Mouse (Mus musculus) activated CD4-positive, CD25-positive, alpha-beta regulatory T cell, adult 4 months (primary cell): ENCODE measurements around the gene Atp5mpl. TPM values are rescaled to one million over a fixed set of nuclear protein-coding genes. Genes with fewer than 3 reads are reported as not detected.

ENCODE experiments used
- polyA plus RNA-seq, 2 experiments: library from polyadenylated mRNA; unstranded; fragments of 100-300 nt; shearing (Covaris generic); gene quantifications; one replicate each; pipeline ENCODE4 v1.2.1; 2017

Gene Atp5mpl
- polyA plus RNA-seq, 2 experiments from 2014 or later: 262 to 349 TPM

Other genes starting within 250 kb of the Atp5mpl start
- 10 to 100 TPM; 14.7 to 17.6 TPM for gene Klc1, start 208.1 kb downstream of the Atp5mpl start, polyA plus RNA-seq
- 1 to 10 TPM; 4.0 to 5.6 TPM for gene Xrcc3, start 153.1 kb downstream of the Atp5mpl start, polyA plus RNA-seq
- gene Zfyve21, start 152.8 kb downstream of the Atp5mpl start, polyA plus RNA-seq: 1 to 10 TPM; 3.4 to 3.5 TPM
- 10 to 100 TPM in 1 of 2 experiments, 1 to 10 TPM in 1; 8.0 to 10.3 TPM for gene Ppp1r13b, start 58.9 kb downstream of the Atp5mpl start, polyA plus RNA-seq
- gene Tdrd9, start 4.6 kb upstream of the Atp5mpl start, polyA plus RNA-seq: not detected
- gene Rd3l, start 14.3 kb upstream of the Atp5mpl start, polyA plus RNA-seq: not detected
- gene Aspg, start 139.7 kb upstream of the Atp5mpl start, polyA plus RNA-seq: not detected
- gene Kif26a, start 179.2 kb upstream of the Atp5mpl start, polyA plus RNA-seq: not detected